Mouse (Mus musculus) adrenal gland, postnatal 10 days (tissue): ENCODE data around the gene Cpeb3. TPM values are rescaled to one million over a fixed set of nuclear protein-coding genes. Genes with fewer than 3 reads are reported as not detected.
"Not testable (repeated sequence)": the region's sequence is repeated elsewhere in the genome, so short reads cannot be mapped to it uniquely, and the experiment has no call there.

ENCODE experiments used
- DNase-seq: peaks from one replicate; pipeline ENCODE4 v3.0.0; 2021; ENCODE audit warnings: mixed read lengths
- total RNA-seq, 2 experiments: library from RNA; stranded (reverse); gene quantifications; 2 replicates each; pipeline ENCODE4 v1.2.3; 2021

Cpeb3 gene
- total RNA-seq, 2 experiments from 2014 or later, result 14.2 to 26.8 TPM

DNA sequence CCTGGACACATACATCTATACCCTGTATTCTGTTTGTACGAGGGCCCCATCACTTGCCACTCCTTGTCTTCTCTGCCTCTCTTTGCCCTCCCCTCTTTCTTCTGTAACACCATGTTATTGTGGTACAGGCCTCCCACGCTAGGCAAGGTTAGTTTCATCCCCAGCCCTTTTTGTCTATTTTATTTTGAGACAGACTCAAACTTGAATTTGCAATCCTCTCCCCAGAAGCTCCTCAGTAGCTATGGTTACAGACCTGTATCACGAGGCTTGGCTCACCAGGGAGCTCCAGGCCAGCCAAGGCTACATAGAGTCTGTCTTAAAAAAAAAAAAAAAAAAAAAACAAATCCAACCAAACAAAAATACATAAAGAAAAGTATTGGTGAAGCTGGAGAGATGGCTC lies 123.9 kb downstream of the Cpeb3 start:
- no peak for DNase-seq

DNA sequence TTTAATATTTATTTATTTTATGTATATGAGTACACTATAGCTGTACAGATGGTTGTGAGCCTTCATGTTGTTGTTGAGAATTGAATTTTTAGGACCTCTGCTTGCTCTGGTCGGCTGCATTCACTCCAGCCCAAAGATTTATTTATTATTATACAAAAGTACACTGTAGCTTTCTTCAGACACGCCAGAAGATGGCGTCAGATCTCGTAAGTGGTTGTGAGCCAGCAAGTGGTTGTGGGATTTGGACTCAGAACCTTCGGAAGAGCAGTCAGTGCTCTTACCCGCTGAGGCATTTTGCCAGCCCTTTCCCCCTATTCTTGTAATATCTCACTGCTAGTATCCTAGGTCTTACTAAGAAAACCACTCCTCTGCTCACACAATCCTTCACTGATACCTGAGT lies 126.9 kb downstream of the Cpeb3 start:
- DNase-seq, result no peak

DNA sequence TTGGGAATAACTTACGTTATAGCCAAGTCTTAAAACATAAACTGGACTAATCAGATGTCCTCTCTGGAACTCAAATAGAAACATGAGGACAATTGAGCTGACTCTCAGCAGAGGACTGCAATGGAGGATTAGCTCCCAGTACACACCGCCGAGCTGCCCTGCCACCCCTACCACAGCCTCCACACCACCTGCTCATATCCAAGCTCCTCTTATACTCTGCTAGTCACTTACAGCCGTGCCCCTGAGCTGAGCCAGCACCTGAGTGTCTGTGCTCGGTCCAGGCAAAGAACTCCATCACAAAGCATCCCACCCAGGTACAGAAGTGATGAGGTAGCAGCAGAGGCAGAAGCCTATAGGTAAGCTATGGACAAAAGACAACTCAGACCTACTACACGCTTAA lies 129.2 kb downstream of the Cpeb3 start:
- DNase-seq, result no peak

DNA sequence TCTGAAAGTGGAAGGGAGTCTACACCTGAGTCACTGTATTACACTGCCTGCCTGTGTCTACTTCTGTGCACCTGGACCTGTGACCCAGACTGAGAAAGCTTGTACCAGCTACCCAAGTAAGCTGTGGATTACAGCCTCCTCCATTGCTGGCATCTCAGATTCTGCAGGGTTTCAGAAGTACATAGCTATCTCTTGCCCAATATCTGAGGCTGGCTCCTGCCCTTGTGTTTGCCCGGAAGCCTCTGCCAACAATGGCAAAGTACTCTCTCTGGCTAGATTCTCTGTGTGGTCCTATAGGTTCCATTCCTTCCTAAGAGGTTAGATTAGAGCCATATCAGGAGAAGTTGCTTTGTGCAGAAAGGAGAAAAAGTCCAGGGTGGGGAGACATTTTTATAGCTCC lies 129.8 kb downstream of the Cpeb3 start:
- peak; percentile 51 for DNase-seq

DNA sequence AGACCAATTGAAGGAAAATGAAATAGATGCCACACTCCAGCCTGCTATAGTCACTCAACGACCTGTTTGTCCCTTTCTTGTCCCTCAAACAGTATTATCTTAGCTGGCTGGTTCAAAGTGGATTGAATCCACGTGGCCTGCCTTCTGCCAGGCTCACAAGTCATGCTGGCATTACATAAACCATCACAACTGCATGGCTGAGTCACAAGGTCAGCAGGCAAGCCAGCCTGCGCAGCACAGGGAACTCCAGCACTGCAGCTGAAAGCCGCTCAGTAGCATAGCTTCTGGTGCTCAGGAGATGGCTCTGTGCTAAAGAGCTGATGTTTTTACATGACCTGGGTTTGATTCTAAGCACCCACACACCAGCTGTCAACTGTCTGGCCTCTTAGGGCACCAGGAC lies 130.3 kb downstream of the Cpeb3 start:
- DNase-seq, result peak; percentile 82

DNA sequence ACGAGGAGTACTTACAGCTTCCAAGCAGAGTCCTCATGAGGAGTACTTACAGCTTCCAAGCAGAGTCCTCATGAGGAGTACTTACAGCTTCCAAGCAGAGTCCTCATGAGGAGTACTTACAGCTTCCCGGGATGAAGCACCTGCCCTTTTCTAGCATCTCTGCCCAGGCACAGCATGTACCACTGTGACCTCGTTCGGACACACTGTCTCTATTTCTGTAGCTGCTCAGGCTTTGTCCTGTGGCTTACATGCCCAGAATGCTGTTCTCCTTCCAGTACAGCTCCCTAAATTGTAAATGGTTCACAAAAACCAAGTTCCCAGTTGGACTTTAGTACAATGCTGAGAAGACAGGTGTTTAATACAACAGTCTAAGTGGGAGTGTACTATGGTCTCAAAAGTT lies 131.1 kb downstream of the Cpeb3 start:
- not testable (repeated sequence) for DNase-seq

DNA sequence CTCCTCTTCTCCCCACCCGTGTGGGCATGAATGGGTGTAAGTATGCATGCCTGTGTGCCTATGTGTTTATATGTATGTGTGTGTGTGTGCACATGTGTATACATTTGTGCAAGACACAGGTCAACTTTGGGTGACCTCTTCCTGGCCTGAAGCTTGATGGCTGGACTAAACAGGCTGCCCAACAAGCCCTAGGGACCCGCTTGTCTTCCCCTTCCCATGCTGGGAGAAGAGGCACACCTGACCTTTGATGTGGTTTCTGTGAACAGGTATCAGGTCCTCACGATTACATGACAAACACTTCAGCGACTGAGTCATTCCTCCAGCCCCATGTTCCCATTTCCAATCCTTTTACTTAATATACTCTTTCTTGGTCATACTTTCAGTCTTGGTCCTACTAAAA lies 131.8 kb downstream of the Cpeb3 start:
- DNase-seq, result no peak

DNA sequence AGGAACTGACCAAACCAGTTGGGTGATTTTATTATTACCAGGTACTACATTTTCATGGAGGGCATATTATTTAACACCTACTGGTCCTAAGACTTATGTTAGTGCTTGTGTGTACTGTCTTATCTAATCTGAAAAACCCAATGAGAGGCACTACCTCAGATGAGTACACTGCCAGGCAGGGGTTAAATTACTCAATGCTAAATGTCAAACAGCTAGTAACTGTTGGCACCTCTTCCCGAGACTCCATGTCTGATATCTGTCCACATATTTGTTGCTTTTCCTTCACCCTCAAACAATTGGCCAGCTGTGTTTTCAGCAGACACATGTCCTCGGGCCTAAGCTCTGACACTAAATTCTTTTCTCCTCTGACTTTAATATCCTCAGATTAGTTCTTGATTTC lies 132.3 kb downstream of the Cpeb3 start:
- no peak for DNase-seq

DNA sequence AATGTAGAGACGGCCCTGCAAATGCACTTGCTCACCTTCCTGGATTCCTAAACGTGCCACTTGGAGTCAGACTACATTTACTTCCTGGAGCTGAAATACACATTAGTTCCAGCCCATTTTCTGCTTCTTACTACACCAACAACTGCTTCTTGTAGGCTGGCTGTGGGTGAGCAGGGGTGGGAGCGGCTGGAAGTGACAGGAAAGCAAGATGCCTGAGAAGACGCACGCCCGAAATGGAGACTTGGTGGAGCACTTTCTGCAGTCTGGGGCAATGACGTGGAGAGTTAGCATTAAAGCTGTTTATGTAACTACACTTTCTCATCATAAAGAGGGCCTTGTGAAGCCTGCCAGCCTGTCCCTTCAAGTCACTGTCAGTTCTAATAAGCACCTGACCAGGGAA lies 132.7 kb downstream of the Cpeb3 start:
- no peak for DNase-seq

DNA sequence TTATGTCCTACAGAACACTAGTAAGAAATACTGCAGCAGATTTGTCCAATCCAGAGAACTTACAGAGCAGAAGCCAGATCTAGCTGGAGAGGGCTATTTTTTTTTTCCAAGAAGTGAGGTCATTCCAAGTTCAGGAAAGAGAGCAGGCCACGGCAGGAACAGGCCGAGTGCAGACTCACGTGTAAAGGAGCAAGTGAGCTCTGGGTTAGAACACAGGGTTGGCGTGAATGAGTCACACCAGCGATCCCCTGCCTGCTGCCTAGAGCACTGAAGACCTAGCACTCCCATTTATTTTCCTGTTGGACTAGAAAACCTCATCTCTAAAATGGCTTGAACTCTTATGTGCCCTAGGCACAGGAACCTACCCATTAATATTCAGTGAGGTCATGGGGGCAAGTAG lies 133.7 kb downstream of the Cpeb3 start:
- DNase-seq, result no peak

DNA sequence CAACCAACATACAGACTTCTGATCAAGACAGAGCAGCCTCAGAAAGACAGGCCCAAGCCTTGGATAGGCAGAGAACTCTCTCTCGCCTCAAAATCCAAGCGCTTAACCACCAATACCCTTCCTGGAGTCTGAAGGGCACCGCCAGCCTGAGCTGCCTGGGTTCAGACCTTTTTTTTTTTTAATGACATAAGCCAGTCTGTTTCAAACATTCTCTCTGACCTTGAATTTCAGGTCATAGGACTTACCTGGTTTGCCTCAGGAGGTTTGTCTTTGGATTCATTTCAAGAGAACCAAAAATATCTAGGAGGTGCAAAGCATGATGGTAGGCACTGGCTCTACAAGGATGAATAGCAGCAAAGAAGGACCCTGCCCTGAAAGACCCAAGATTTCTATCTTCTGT lies 134.1 kb downstream of the Cpeb3 start:
- DNase-seq, result no peak

DNA sequence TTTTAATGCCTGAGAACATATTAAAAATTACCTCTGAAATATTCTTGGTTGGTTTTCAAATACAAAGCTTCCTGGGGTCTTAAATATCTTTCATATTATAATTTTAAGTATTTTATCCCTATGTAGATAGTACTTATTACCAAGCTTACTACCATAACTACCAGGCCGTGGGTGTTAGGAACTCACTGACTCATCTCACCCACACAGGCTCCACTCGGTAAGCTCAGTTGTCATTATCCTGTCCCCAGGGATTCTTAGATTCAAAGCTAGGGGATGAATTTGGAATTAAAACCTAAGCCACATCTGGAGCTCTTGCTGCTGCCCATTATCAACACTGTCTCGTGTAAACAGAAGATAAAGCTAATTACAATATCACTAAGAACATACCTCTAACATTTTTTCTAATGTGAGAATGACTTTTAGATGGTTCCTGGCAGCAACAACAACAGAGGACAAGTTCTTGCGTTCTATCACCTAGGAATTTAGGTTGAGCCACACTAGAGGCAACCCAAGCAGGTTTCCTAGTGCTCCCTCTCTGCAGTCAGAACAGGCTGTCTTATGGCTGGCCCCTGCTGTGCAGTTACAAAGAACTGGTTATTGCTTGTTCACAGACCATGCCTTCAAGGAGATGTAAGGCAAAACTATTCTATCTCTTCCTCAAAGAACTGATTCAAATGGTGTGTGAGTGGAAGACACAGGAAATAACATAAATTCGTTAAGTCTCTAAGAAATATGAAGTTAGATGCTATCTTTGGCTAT lies 135.4 kb downstream of the Cpeb3 start:
- DNase-seq, result no peak

DNA sequence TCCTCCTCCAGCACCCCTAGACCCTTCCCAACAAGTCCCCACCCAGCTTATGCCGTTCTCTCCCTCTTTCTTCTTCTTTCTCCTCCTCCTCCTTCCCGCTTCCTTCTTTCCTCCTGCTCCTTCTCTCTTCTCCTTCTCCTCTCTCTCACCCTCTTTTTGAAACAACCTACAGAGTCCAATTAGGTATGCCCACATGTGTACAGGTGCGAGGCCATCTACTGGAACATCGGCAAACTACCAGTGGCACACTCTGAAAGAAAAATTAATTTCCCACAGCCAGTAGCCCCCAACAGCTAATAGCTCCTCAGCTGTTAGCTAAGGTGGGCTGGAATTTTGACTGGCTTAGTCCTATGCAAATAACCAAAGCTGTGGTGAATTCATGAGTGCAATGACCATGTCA lies 139.2 kb downstream of the Cpeb3 start:
- DNase-seq, result no peak

DNA sequence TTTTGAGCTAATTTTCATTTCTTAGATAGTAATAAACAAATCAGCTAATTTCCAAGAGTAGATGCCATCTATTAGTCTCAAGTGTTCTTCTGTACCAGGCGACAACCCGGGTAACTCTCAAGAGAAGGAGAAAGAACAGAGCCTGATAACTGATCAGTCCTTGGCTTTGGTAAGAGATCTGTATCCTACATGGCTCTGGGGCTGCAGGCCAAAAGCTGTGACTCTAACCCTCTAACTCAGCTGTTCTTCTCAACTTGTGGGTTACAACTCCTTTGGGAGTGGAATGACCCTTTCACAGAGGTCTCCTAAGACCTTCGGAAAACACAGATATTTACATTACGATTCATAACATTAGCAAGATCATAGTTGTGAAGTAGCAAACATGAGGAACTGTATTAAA lies 148.3 kb downstream of the Cpeb3 start:
- DNase-seq, result no peak

DNA sequence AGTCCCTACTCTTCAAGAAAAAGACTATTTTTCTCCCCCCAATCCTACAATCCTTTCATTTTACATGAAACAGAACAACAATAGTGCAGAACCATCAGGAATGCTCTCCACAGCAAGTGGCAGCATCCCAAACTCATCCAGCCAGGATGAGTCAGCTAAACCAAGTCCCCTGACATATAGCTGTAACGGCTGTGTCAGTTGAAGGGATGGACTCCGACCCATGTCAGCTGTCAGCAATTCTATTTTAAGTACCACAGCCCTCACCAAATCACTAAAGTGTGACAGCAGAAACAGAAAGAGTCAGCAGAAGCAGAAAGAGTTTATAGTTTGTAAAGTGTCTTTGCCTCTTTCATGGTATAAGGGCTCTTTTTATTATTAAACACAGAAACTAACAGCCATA lies 148.8 kb downstream of the Cpeb3 start:
- no peak for DNase-seq

DNA sequence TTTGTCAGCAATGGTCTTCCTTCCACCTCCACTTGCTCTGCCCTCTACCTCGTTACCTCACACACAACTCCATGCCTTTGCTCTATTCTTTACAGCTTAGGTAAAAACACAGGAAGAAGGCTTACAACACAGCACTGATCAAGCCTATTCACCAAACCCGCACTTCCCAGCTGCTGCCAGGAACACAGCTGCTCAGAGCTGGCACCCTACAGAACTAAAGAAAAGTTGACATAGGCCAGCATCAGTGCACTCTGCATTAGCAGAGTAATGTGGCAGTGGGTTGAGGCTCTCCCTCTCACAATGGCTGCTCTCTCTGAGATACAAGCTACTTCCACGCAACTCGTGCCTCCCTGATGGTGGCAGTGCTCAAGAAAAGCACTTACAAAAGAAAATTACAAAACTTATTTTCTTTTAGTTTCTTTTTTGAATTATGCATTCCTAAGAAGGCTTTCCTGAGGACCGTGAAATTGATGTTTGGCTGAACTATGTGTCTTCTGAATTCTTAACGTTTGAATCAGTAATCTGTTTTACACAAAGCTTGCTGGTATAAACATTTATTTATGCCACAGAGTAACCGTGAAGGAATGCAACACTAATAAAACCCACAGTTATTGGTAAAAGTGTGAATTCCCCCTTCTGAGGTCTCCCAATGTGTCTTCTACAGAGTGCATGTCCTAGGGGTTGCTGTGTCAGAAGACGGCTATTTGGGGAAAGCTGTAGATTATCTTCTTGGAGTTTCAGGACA lies 151.1 kb downstream of the Cpeb3 start:
- DNase-seq, result no peak

DNA sequence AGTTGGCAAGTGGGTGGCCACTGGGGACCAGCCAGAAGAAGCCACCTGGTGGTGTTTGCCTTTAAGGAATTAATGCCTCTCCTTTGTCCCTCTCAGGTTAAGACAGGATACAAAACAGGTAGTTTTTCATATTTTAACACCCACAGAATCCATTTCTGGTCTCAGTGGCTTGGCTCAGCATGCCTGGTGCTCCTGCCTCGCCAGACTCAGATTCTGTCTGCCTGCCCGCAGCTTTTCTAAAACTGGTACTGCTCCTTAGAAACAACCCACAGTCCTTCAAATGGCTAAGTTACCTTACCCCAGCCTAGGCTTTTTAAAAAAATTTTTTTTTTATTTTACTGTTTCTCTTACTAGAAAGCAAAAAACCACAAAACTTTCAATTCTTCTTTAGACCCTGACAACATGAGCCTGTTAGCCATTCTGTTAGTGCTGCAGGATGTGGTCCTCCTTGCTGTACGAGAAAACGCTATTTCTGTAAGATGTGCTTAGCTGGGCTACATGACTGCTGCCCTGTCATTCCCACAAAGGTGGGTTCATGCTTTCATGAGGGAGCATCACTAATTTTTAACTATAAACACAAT lies 152.3 kb downstream of the Cpeb3 start:
- DNase-seq, result no peak

DNA sequence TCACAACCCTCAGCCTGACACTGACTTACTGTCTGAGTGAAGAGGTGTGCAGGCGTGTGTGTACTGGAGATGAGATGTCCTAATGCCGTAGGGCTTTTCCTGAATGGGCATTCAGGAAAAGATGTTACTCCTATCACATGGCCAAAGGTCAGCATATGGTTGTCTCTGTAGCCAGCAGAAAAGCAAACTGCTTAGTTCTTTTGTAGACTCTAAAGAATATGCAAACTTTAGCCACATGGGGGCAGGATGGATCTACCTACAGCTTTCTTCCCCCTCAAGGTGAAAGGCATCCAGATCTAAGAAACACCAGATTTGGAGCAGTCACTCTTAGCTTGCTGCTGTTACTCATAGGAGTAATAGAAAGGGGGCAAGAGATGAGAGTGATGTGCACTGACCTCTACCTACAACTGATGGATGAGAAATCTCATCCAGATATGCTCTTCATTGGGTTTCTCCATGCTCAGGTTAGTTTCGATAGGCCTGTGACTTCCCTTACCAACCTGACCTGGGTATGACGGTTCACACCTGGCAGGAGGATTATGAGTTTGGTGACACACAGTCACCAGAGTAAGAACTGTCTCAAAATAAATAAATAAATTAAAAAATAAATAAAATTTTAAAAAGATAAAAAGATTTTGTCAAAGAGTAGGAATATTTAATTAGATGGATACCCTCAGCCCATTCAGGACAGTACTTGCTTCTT lies 157.6 kb downstream of the Cpeb3 start:
- peak; percentile 72 for DNase-seq

DNA sequence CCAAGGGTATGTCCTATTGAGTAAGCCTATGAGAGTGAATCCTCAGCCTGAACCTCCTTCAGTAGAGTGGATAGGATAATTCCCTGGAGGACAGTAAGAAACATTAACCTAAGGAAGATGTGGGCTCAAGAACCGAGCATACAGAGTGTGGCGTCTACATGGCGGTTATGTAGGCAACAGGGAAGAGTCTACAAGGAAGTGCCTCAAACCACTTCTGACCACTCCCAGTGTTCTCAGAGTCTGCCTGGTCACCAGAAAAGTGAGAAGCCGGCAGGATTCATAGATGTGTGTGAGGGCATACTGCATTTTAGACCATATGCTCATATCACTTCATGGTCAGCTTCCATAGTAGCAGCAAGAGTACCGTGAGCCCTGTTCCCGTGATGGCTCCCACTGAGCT lies 159.9 kb downstream of the Cpeb3 start:
- DNase-seq, result no peak

DNA sequence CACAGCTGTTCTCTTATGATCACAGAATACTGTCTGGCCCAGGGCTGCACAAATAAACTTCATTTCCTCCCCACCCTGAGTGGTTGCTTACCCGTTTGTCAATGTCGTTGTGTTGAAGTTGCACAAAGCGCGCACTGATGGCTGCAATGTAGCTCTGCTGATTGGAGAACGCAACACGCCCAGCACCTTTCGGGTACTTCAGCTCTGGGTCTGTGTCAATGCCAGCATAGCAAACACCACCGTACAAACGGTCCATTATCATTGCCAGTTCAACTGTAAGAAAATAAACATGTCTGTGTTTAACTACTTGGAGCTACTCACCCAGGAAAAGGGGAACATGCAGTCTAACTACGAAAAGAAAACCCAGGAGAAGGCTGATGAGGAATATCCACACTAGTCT lies 164.0 kb downstream of the Cpeb3 start:
- no peak for DNase-seq

DNA sequence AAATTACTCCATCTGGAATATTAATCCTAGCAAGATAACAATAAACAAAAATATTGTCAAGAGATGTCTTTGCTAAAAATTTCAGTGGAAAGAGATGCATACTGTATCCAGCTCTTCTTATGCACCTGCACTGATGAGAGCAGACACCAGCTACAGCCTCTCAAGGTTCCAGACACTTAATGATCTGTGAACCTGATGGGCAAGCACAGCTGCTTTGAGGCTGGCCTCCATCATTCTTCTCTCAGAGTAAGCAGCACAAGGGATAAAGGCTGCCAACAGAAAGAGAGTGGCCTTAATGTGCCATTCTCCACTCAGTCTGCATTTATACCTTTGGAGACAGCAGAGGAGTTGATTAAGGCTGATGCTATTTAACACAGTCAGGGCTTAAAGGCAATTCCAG lies 167.5 kb downstream of the Cpeb3 start:
- no peak for DNase-seq

DNA sequence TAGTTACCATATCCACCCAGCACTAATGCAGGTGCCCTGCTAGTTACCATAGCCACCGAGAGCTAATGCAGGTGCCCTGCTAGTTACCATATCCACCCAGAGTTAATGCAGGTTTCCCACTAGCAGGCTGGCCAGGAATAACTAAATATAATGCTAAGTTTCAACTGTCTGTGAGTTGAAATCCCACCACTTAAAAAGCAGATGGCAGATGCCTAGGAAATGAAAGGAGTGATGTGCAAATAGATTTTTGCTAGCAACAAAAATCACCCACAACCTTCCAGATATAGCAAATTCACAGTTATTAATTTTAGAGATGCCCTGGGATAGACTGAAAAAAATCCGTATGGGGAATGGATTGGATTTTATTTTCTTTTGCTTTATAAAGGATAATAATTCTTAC lies 176.0 kb downstream of the Cpeb3 start:
- no peak for DNase-seq

DNA sequence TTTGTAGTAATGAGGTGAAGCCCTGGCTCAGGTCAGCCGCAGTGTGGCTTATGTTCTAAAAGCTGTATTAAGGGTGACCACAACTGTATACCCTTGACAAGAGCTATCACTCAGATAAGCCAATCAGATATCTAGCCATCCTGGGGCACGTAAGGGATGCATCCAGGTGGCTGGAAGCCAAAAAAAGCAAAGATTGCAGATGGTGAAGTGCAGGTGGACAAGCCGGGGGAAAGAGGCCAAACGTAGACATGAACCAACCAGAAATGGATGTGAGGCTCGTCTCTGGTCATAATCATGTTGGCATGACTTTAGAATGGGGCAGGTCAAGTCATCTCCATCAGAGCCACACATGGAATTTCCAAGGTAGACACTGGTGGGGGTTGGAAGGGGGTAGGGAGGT lies 177.0 kb downstream of the Cpeb3 start:
- DNase-seq, result no peak
